Mouse (Mus musculus): Measurements from ENCODE around the gene Pth1r. TPM values are rescaled to one million over a fixed set of nuclear protein-coding genes. Genes with fewer than 3 reads are reported as not detected.

The Pth1r gene
- polyA plus RNA-seq, 1 experiment: 24.2 TPM

- TF ChIP-seq CTCF (IDR thresholded peaks at IDR 0.05; ENCODE audit: borderline replicate concordance, extremely low read depth, insufficient read depth, insufficient read length): no peak
- no peak for TF ChIP-seq POLR2A (IDR thresholded peaks at IDR 0.05; ENCODE audit: borderline replicate concordance, extremely low read depth, insufficient read depth, insufficient read length, poor library complexity, severe bottlenecking)
- no peak for DNase-seq (ENCODE audit: low read depth)
Observed at GRCm38 (mm10) chr9:110772336-110772735, 25.4 kb upstream of the Pth1r start.

GRCm38 (mm10) chr9:110763405-110763804 is 16.5 kb upstream of the Pth1r start:
- TF ChIP-seq CTCF (IDR thresholded peaks at IDR 0.05; ENCODE audit: borderline replicate concordance, extremely low read depth, insufficient read depth, insufficient read length): no peak
- TF ChIP-seq POLR2A (IDR thresholded peaks at IDR 0.05; ENCODE audit: borderline replicate concordance, extremely low read depth, insufficient read depth, insufficient read length, poor library complexity, severe bottlenecking): no peak
- DNase-seq (ENCODE audit: low read depth): no peak

- DNase-seq (ENCODE audit: low read depth): no peak
- TF ChIP-seq POLR2A (IDR thresholded peaks at IDR 0.05; ENCODE audit: borderline replicate concordance, extremely low read depth, insufficient read depth, insufficient read length, poor library complexity, severe bottlenecking) (no peak), CTCF (IDR thresholded peaks at IDR 0.05; ENCODE audit: borderline replicate concordance, extremely low read depth, insufficient read depth, insufficient read length) (no peak)
Observed at GRCm38 (mm10) chr9:110762763-110763162, 15.8 kb upstream of the Pth1r start.

GRCm38 (mm10) chr9:110760886-110761285 is 13.9 kb upstream of the Pth1r start:
- TF ChIP-seq POLR2A (IDR thresholded peaks at IDR 0.05; ENCODE audit: borderline replicate concordance, extremely low read depth, insufficient read depth, insufficient read length, poor library complexity, severe bottlenecking): no peak
- TF ChIP-seq CTCF (IDR thresholded peaks at IDR 0.05; ENCODE audit: borderline replicate concordance, extremely low read depth, insufficient read depth, insufficient read length): no peak
- DNase-seq (ENCODE audit: low read depth): no peak

- peak; percentile 64 for TF ChIP-seq CTCF (IDR thresholded peaks at IDR 0.05; ENCODE audit: borderline replicate concordance, extremely low read depth, insufficient read depth, insufficient read length)
- no peak for TF ChIP-seq POLR2A (IDR thresholded peaks at IDR 0.05; ENCODE audit: borderline replicate concordance, extremely low read depth, insufficient read depth, insufficient read length, poor library complexity, severe bottlenecking)
- peak; percentile 21 for DNase-seq (ENCODE audit: low read depth)
Observed at GRCm38 (mm10) chr9:110759265-110759664, 12.3 kb upstream of the Pth1r start.

- no peak for TF ChIP-seq CTCF (IDR thresholded peaks at IDR 0.05; ENCODE audit: borderline replicate concordance, extremely low read depth, insufficient read depth, insufficient read length)
- no peak for TF ChIP-seq POLR2A (IDR thresholded peaks at IDR 0.05; ENCODE audit: borderline replicate concordance, extremely low read depth, insufficient read depth, insufficient read length, poor library complexity, severe bottlenecking)
- no peak for DNase-seq (ENCODE audit: low read depth)
Observed at GRCm38 (mm10) chr9:110758605-110759004, 11.7 kb upstream of the Pth1r start.

GRCm38 (mm10) chr9:110757816-110758215 is 10.9 kb upstream of the Pth1r start:
- no peak for DNase-seq (ENCODE audit: low read depth)
- TF ChIP-seq CTCF (IDR thresholded peaks at IDR 0.05; ENCODE audit: borderline replicate concordance, extremely low read depth, insufficient read depth, insufficient read length) (no peak), POLR2A (IDR thresholded peaks at IDR 0.05; ENCODE audit: borderline replicate concordance, extremely low read depth, insufficient read depth, insufficient read length, poor library complexity, severe bottlenecking) (no peak)

GRCm38 (mm10) chr9:110753773-110754172 is 6.8 kb upstream of the Pth1r start:
- DNase-seq (ENCODE audit: low read depth): no peak
- TF ChIP-seq POLR2A (IDR thresholded peaks at IDR 0.05; ENCODE audit: borderline replicate concordance, extremely low read depth, insufficient read depth, insufficient read length, poor library complexity, severe bottlenecking) (no peak), CTCF (IDR thresholded peaks at IDR 0.05; ENCODE audit: borderline replicate concordance, extremely low read depth, insufficient read depth, insufficient read length) (no peak)

- DNase-seq (ENCODE audit: low read depth): no peak
- TF ChIP-seq POLR2A (IDR thresholded peaks at IDR 0.05; ENCODE audit: borderline replicate concordance, extremely low read depth, insufficient read depth, insufficient read length, poor library complexity, severe bottlenecking): no peak
- TF ChIP-seq CTCF (IDR thresholded peaks at IDR 0.05; ENCODE audit: borderline replicate concordance, extremely low read depth, insufficient read depth, insufficient read length): no peak
Observed at GRCm38 (mm10) chr9:110752917-110753435, 6.0 kb upstream of the Pth1r start.

- no peak for DNase-seq (ENCODE audit: low read depth)
- no peak for TF ChIP-seq POLR2A (IDR thresholded peaks at IDR 0.05; ENCODE audit: borderline replicate concordance, extremely low read depth, insufficient read depth, insufficient read length, poor library complexity, severe bottlenecking)
- TF ChIP-seq CTCF (IDR thresholded peaks at IDR 0.05; ENCODE audit: borderline replicate concordance, extremely low read depth, insufficient read depth, insufficient read length): no peak
Observed at GRCm38 (mm10) chr9:110751412-110751811, 4.5 kb upstream of the Pth1r start.

GRCm38 (mm10) chr9:110750404-110751187 is 3.7 kb upstream of the Pth1r start:
- no peak for DNase-seq (ENCODE audit: low read depth)
- no peak for TF ChIP-seq CTCF (IDR thresholded peaks at IDR 0.05; ENCODE audit: borderline replicate concordance, extremely low read depth, insufficient read depth, insufficient read length)
- TF ChIP-seq POLR2A (IDR thresholded peaks at IDR 0.05; ENCODE audit: borderline replicate concordance, extremely low read depth, insufficient read depth, insufficient read length, poor library complexity, severe bottlenecking): no peak

- TF ChIP-seq CTCF (IDR thresholded peaks at IDR 0.05; ENCODE audit: borderline replicate concordance, extremely low read depth, insufficient read depth, insufficient read length) (no peak), POLR2A (IDR thresholded peaks at IDR 0.05; ENCODE audit: borderline replicate concordance, extremely low read depth, insufficient read depth, insufficient read length, poor library complexity, severe bottlenecking) (no peak)
- DNase-seq (ENCODE audit: low read depth): no peak
Observed at GRCm38 (mm10) chr9:110748451-110748850, 1.5 kb upstream of the Pth1r start.

All from brain, embryonic 14.5 days (tissue).